Mouse (Mus musculus) hindbrain, embryonic 13.5 days (tissue): ENCODE data around the gene Ube2q2. TPM values are rescaled to one million over a fixed set of nuclear protein-coding genes. Genes with fewer than 3 reads are reported as not detected.
"Not testable (repeated sequence)": the region's sequence is repeated elsewhere in the genome, so short reads cannot be mapped to it uniquely, and the experiment has no call there.

ENCODE experiments used
- ATAC-seq: fragments of 200-750 bp; cut with Nextera tagmentation; 2 replicates; pipeline ENCODE4 v1.8.0; 2017; ENCODE audit warnings: moderate TSS enrichment; ENCODE audit not compliant: low FRiP score
- H3K27ac ChIP-seq: fragments of 300-500 bp; sonication (generic); 2 replicates; pipeline ENCODE4 v1.5.1; 2015; ENCODE audit warnings: inconsistent platforms, mild to moderate bottlenecking, moderate library complexity
- H3K27me3 ChIP-seq: fragments of 300-500 bp; sonication (generic); 2 replicates; pipeline ENCODE4 v1.6.1; 2015; ENCODE audit warnings: mild to moderate bottlenecking, inconsistent platforms
- H3K36me3 ChIP-seq: fragments of 300-500 bp; sonication (generic); 2 replicates; pipeline ENCODE4 v1.6.1; 2015; ENCODE audit warnings: mild to moderate bottlenecking, inconsistent platforms
- H3K4me1 ChIP-seq: fragments of 300-500 bp; sonication (generic); replicated peaks from 2 replicates; pipeline ENCODE4 v1.6.1; 2015; ENCODE audit warnings: inconsistent platforms
- H3K4me2 ChIP-seq: fragments of 300-500 bp; sonication (generic); 2 replicates; pipeline ENCODE4 v1.6.1; 2015; ENCODE audit warnings: inconsistent platforms, mild to moderate bottlenecking, moderate library complexity
- H3K4me3 ChIP-seq: fragments of 300-500 bp; sonication (generic); 2 replicates; pipeline ENCODE4 v1.5.1; 2015; ENCODE audit warnings: mild to moderate bottlenecking, inconsistent platforms
- H3K9ac ChIP-seq: fragments of 300-500 bp; sonication (generic); 2 replicates; pipeline ENCODE4 v1.6.1; 2015; ENCODE audit warnings: mild to moderate bottlenecking, inconsistent platforms
- H3K9me3 ChIP-seq: fragments of 300-500 bp; sonication (generic); 2 replicates; pipeline ENCODE4 v1.6.1; 2016; ENCODE audit warnings: inconsistent platforms
- WGBS: fragments of 180-500 bp; shearing (Covaris S2); methylation state at CpG from one replicate; pipeline ENCODE4 v1.1.7; 2015; 5-methylcytosine and 5-hydroxymethylcytosine counted together
- polyA plus RNA-seq: library from polyadenylated mRNA; unstranded; fragments of >200 nt; fragmentation: Nextera tagmentation; extraction: Ambion mirVana; gene quantifications from 2 replicates; pipeline ENCODE4 v1.2.1, GENCODE M21; 2015

Ube2q2 gene
- polyA plus RNA-seq, result 39.9 and 42.3 TPM in 2 replicates

DNA sequence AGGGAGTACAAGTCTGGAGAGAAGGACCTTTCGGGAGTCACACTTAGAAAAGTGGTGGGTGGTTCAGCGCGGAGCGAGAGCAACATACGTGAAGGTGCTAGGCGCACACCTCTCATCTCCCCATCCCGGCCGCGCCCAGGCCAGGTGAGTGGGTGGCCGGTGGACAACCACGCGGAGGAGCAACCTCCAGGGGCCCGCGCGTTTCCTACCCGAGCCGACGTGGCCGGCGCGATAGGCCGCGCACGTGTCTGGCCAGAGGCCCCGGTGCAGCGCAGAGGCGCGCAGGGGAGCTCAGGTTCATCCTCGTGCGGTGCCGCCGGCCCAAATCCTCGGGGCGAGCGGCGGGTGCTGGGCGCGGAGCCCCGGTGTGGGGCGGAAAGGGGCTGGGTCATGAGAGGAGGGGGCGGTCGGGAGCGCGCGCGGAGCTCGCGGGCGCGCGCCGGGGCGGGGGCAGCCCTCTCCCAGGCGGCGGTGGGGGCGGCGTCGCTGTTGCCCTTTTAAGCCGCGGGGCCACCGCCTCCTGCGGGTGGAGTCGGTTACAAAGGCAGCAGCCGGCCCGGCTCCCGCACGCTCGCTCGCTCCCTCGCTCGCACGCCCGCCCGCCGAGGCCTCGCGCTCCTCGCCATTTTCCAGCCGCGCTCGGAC is at the start of gene Ube2q2:
Ube2q2 (plus strand) TSS at position 1 of the 645 bp plus-strand sequence.
- Histone ChIP-seq H3K9me3 (no peaks in the 10 kb centered on the region), H3K4me1 (peaks cover 26% of the 10 kb centered on the region), H3K4me2 (peak within 1 kb of the TSS; percentile 93), H3K36me3 (no peaks in the 10 kb centered on the region), H3K4me3 (peak within 1 kb of the TSS; percentile 94), H3K27ac (peak within 1 kb of the TSS; percentile 91), H3K9ac (peak within 1 kb of the TSS; percentile 95), H3K27me3 (0 out of 2 replicates have a peak, but pooled peaks cover 5% of the 10 kb centered on the region)
- under 1% methylated on average over 62 of the region's 81 CpGs for WGBS
- peak; percentile 87 for ATAC-seq

DNA sequence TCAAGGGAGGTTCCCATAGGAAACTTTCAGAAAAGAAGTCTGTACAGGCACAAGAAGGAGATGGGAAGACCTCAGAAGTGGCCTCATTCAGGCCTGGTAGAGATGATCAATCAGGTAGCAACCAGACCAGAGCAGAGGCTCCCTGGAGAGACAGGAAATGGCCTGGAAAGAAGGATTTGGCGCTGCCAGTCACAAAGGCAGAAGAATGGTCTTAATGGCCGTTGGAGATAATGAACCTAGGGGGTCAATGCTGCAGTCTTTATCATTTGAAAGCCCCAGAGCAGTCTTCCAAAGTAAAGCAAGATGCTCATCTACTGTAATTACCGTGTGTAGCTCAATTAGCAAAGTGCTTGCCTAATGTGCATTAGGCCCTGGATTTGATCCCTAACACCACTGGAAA is 47.5 kb upstream of the Ube2q2 start:
- H3K4me2 ChIP-seq, result no peak overlapping the region
- H3K4me1 ChIP-seq, result no peaks in the 10 kb centered on the region
- WGBS, result 24% methylated on average over 3 of the region's 3 CpGs
- no peaks in the 10 kb centered on the region for H3K9me3 ChIP-seq
- no peak overlapping the region for H3K27ac ChIP-seq
- no peak overlapping the region for H3K4me3 ChIP-seq
- no peak for ATAC-seq
- no peaks in the 10 kb centered on the region for H3K36me3 ChIP-seq
- H3K9ac ChIP-seq, result no peak overlapping the region
- no peaks in the 10 kb centered on the region for H3K27me3 ChIP-seq

DNA sequence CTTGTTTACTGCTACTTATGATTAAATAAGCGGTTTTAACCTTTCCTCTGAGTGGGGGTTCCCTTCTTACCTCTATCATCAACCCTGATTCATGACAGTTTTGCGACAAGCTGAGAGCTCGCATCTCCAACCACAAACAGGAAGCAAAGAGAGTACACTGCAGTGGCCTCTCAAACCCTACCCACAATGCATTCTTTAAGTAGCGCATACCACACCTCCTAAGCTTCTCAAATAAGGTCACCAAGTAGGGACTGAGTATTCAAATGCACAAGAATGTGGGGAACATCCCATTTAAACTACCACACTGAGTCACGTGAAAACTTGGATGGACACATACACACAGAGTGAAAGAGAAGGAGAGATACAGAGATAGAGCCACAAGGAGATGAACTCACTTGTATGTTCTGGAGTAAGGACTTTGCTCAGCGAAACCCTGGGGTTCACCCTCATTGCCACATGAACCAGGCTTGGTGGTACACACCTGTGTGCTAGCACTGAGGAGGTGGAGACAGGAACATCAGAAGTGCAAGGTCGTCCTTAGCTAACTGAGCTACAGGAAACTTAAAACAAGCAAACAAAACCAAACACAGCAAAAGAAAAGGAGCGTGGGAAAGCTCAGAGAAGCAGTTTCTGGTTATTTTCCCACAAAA is 46.3 kb upstream of the Ube2q2 start:
- H3K36me3 ChIP-seq, result no peaks in the 10 kb centered on the region
- no peak for ATAC-seq
- no peak overlapping the region for H3K9ac ChIP-seq
- H3K4me3 ChIP-seq, result no peak overlapping the region
- no peak overlapping the region for H3K27ac ChIP-seq
- no peak overlapping the region for H3K4me2 ChIP-seq
- no peaks in the 10 kb centered on the region for H3K4me1 ChIP-seq
- no peaks in the 10 kb centered on the region for H3K27me3 ChIP-seq
- H3K9me3 ChIP-seq, result no peaks in the 10 kb centered on the region
- WGBS, result 92% methylated on average over 8 of the region's 8 CpGs

DNA sequence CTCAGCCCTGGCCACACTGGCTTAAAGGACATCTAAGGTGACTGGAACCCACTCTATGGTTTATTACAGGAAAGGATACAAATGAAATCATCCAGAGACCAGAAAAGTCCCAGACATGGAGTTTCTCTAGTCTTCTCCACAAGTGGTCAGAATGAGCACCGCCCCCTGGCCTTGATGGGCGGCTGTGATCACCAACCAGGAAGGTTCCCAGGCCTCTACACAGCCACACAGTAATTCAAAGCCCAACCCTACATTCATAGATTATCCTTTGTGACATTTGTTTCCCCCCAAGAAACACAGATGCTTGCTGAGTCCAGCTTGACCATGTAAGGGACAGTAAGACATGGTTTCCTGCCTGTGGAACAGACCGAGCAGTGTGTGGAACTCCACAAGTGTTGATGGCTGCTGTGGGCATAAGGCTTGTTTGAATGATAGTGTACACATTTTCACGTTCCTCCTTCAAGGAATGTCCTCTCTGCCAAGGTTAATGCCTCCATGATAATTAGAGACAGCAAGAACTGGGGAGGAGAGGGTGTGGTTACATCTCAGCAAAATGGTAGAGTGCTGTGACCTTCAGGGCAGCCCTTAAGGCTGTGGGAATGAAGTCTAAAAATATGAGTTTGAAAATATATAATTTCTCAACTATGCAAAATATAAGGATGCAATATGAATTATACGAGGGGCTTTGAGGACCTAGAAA is 45.6 kb upstream of the Ube2q2 start:
- ATAC-seq, result no peak
- no peak overlapping the region for H3K9ac ChIP-seq
- no peaks in the 10 kb centered on the region for H3K36me3 ChIP-seq
- H3K4me1 ChIP-seq, result no peaks in the 10 kb centered on the region
- no peaks in the 10 kb centered on the region for H3K9me3 ChIP-seq
- H3K27ac ChIP-seq, result no peak overlapping the region
- H3K27me3 ChIP-seq, result no peaks in the 10 kb centered on the region
- 92% methylated on average over 5 of the region's 5 CpGs for WGBS
- H3K4me3 ChIP-seq, result no peak overlapping the region
- no peak overlapping the region for H3K4me2 ChIP-seq

DNA sequence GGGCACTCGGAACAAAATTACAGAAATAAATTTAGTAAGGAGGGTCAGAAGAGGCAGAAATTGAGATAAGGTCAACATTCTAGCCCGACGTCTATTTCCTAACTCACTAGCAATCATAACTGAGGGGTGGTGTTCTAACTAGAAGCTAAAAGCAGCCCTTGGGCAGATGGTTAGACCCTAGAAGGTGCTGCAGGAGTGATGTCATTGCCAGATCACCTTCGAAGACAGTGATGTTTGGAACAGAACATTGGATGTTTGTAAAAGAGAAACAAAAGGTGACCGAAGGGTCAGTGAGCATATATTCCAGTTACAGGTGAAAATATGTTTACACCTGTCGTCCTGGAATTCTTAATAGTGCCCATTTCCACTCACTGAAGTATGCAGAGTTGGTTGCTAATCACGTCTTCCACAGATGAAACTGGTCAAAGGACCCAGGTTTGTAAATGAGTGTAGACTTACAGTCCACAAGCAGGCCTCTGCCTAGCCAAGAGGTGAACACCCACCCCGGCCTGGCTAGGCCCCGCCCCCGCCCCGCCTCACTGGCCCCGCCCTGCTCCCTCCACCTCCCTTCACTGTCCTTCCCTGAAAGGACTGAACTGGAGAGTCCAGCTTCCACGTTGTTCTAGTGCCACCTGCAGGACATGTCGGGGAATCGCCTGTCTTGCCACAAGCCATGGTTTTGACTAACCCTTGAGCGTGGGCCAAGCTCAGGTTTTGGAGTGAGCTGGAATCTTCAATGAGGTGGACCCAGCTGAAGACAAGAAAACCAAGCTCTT is 38.4 kb upstream of the Ube2q2 start:
- Histone ChIP-seq H3K4me2 (peak overlapping the region; percentile 21; the same call in 1 of the 2 replicates), H3K36me3 (no peaks in the 10 kb centered on the region), H3K9me3 (no peaks in the 10 kb centered on the region), H3K27ac (no peak overlapping the region), H3K9ac (no peak overlapping the region), H3K4me1 (no peaks in the 10 kb centered on the region), H3K4me3 (no peak overlapping the region), H3K27me3 (no peaks in the 10 kb centered on the region)
- 31% methylated on average over 16 of the region's 16 CpGs for WGBS
- ATAC-seq, result peak; percentile 92

DNA sequence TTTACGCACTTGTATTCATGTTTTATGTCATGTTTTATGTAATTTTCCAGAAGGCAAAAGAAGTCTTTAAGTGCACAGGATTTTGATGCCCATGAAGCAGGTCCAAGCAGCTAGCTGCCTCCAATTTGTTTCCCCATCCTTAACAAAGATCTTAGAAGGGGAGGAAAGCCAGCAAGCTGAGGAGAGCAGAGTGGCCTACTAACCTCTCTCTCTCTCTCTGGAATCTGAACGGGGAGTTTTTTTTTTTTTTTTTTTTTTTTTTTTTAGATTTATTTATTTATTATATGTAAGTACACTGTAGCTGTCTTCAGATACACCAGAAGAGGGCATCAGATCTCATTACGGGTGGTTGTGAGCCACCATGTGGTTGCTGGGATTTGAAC is 37.8 kb upstream of the Ube2q2 start:
- not testable (repeated sequence) for H3K4me1 ChIP-seq, H3K9me3 ChIP-seq, H3K4me2 ChIP-seq, ATAC-seq, H3K9ac ChIP-seq, H3K27ac ChIP-seq, H3K36me3 ChIP-seq, H3K27me3 ChIP-seq, H3K4me3 ChIP-seq
- 15% methylated on average over 3 of the region's 3 CpGs for WGBS

DNA sequence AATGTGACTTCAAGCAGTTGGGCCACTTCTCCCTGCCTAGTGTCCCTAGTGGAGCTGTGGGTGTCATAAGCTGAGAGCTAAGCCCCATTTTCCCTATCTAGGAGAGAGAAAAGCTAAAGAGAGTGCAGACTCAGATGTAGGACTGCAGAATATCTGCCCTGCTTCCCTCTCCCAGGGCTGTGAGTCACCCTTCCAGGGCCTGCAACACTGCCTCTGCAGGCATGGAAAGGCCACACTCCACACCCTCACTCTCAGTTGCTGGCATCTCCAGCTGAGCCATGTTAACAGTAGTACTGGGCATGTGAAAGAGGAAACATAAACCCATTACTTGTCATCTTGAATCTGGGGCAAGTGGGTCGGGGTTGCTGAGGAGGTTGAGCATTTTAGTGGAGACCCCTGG is 33.9 kb upstream of the Ube2q2 start:
- H3K4me1 ChIP-seq, result no peaks in the 10 kb centered on the region
- no peaks in the 10 kb centered on the region for H3K9me3 ChIP-seq
- no peak overlapping the region for H3K9ac ChIP-seq
- no peak overlapping the region for H3K27ac ChIP-seq
- H3K27me3 ChIP-seq, result no peaks in the 10 kb centered on the region
- H3K4me3 ChIP-seq, result no peak overlapping the region
- no peak for ATAC-seq
- H3K36me3 ChIP-seq, result no peaks in the 10 kb centered on the region
- WGBS, result 86% methylated on average over 1 of the region's 1 CpGs
- no peak overlapping the region for H3K4me2 ChIP-seq

DNA sequence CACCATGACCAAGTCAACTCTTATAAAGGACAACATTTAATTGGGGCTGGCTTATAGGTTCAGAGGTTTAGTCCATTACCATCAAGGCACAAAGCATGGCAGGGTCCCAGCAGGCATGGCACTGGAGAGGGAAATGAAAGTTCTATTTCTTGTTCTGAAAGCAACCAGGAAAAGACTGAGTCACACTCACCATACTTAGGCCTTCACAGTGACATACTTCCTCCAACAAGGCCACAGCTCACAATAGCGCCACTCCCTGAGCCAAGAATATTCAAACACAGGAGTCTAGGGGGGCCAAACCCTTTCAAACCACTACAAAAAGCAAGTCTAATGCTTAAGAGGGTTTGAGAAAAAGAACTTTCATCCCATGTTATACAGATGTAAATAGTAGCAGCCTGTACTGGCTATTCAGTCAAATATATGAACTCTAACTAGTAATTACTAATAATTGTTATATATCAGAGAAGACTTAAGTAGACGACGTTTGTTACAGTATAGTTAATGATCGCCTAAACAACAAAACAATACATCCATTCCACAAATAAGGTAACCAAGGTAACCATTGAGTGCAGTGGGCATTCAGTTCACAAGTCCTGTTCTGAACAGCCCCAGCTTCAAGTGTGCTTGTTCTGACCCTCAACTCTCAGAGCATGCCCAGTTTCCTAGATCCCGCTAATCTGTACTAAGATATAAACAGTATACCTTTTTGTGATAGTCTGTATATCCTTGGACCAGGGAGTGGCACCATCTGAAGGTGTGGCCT is 31.2 kb upstream of the Ube2q2 start:
- no peak overlapping the region for H3K4me3 ChIP-seq
- H3K4me2 ChIP-seq, result no peak overlapping the region
- no peaks in the 10 kb centered on the region for H3K27me3 ChIP-seq
- no peaks in the 10 kb centered on the region for H3K9me3 ChIP-seq
- H3K36me3 ChIP-seq, result no peaks in the 10 kb centered on the region
- no peak for ATAC-seq
- H3K27ac ChIP-seq, result no peak overlapping the region
- H3K4me1 ChIP-seq, result no peaks in the 10 kb centered on the region
- H3K9ac ChIP-seq, result no peak overlapping the region
- WGBS, result 88% methylated on average over 5 of the region's 5 CpGs

DNA sequence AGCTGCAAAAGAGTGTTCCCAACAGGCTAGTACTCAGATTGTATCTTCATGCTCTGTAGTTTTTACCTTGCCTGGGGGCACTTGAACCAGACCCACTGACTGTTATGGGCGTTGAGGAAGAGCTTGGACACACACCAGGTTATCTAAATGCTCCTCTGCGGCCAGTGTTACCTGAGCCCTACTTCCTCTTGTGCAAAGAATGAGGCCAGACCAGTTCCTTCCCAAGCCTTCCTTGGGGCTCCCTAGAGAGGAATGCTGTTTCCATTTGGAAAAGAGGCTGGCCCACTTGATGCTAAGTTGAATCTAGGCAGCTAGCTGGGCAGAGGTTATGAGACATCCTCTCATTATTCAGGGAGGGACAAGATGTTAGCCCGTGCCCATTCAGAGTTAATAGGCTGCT is 26.1 kb upstream of the Ube2q2 start:
- H3K27ac ChIP-seq, result no peak overlapping the region
- ATAC-seq, result no peak
- H3K4me3 ChIP-seq, result no peak overlapping the region
- WGBS, result 69% methylated on average over 3 of the region's 3 CpGs
- no peaks in the 10 kb centered on the region for H3K4me1 ChIP-seq
- H3K27me3 ChIP-seq, result no peaks in the 10 kb centered on the region
- no peak overlapping the region for H3K9ac ChIP-seq
- no peaks in the 10 kb centered on the region for H3K36me3 ChIP-seq
- H3K9me3 ChIP-seq, result no peaks in the 10 kb centered on the region
- no peak overlapping the region for H3K4me2 ChIP-seq

DNA sequence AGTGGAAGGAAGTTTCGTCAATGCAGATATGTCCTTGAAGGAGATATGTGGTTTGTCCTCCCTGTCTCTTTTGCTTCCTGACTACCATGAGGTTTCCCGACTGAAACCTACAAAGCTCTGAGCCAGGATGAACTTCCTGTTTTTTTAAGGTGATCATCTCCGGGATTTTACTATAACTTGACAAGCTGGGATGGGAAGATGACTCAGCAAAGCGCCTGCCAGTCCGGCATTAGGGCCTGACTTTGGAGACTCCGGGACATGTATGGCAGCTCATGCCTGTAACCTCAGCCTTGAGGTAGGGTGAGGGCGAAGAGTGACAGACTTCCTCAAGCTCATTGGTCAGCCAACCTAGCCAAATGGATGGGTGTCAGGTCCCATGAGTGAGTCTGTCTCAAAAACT is 22.9 kb upstream of the Ube2q2 start:
- no peaks in the 10 kb centered on the region for H3K27me3 ChIP-seq
- 89% methylated on average over 7 of the region's 7 CpGs for WGBS
- no peaks in the 10 kb centered on the region for H3K4me1 ChIP-seq
- no peak overlapping the region for H3K9ac ChIP-seq
- H3K4me2 ChIP-seq, result no peak overlapping the region
- H3K27ac ChIP-seq, result no peak overlapping the region
- no peak for ATAC-seq
- no peak overlapping the region for H3K4me3 ChIP-seq
- no peaks in the 10 kb centered on the region for H3K36me3 ChIP-seq
- H3K9me3 ChIP-seq, result no peaks in the 10 kb centered on the region

DNA sequence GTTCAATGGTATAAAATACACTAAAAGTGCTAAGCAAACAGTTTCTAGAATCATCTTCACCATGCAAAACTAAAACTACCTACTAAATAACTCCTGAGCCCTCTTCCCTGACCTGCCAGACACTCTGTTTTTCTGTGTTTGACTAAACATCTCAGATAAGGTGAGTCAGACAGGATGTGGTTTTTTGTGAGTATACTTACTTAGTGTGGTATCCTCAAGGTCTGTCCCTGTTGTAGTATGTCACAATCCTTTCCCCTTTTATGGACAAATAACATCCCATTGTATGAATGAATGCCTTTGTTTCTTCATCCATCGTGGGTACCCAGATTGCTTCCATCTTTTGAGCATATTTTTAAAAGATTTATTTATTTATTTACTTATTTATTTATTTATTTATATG is 22.4 kb upstream of the Ube2q2 start:
- no peak for ATAC-seq
- H3K27ac ChIP-seq, result no peak overlapping the region
- no peak overlapping the region for H3K4me3 ChIP-seq
- H3K4me1 ChIP-seq, result no peaks in the 10 kb centered on the region
- no peaks in the 10 kb centered on the region for H3K36me3 ChIP-seq
- no peak overlapping the region for H3K4me2 ChIP-seq
- no peaks in the 10 kb centered on the region for H3K9me3 ChIP-seq
- 82% methylated on average over 1 of the region's 1 CpGs for WGBS
- H3K27me3 ChIP-seq, result no peaks in the 10 kb centered on the region
- no peak overlapping the region for H3K9ac ChIP-seq

DNA sequence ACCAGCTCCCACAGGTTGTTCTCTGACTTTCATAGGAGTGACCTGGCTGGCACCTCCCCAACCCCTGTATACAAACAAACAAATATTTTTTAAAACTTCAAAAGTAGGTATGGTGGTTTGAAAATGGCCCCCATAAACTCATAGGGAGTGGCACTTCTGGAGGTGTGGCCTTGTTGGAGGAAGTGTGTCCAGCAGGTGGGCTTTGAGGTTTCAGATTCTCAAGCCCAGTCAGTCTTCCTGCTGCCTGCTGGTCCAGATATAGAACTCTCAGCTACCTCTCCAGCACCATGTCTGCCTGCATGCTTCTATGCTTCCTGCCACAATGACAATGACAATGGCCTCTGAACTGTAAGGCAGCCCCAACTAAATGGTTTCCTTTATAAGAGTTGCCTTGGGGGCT is 16.8 kb upstream of the Ube2q2 start:
- no peak for ATAC-seq
- no peaks in the 10 kb centered on the region for H3K4me1 ChIP-seq

More for the DNA sequence above, 16.8 kb upstream of the Ube2q2 start:
- Histone ChIP-seq H3K27me3 (0 out of 2 replicates have a peak, but pooled peaks cover 2% of the 10 kb centered on the region), H3K4me3 (no peak overlapping the region), H3K4me2 (no peak overlapping the region), H3K9me3 (no peaks in the 10 kb centered on the region), H3K9ac (no peak overlapping the region), H3K27ac (no peak overlapping the region), H3K36me3 (no peaks in the 10 kb centered on the region)
